Mouse (Mus musculus) heart, adult 11 months (tissue): ENCODE data around the gene Cracr2b.
"Not testable (repeated sequence)": the region's sequence is repeated elsewhere in the genome, so short reads cannot be mapped to it uniquely, and the experiment has no call there.

Source experiments
- DNase-seq: peaks from one replicate; pipeline ENCODE4 v3.0.0; 2022

Cracr2b gene

GRCm38 (mm10) chr7:141433517-141434400 lies 27.1 kb upstream of the Cracr2b start:
- DNase-seq = peak; percentile 95

- peak; percentile 97 for DNase-seq
Measured at GRCm38 (mm10) chr7:141434464-141434863, 26.4 kb upstream of the Cracr2b start.

GRCm38 (mm10) chr7:141435129-141435855 lies 25.6 kb upstream of the Cracr2b start:
- DNase-seq = peak; percentile 98

- DNase-seq = peak; percentile 89
Measured at GRCm38 (mm10) chr7:141435856-141436522, 24.9 kb upstream of the Cracr2b start.

- peak; percentile 90 for DNase-seq
Measured at GRCm38 (mm10) chr7:141436523-141436892, 24.4 kb upstream of the Cracr2b start.

GRCm38 (mm10) chr7:141437178-141438120 lies 23.4 kb upstream of the Cracr2b start, which contains the start of gene Slc25a22:
Gene Slc25a22, minus strand, starts transcription at chr7:141437892.
- DNase-seq = peak; percentile 99

GRCm38 (mm10) chr7:141438201-141438968 lies 22.5 kb upstream of the Cracr2b start:
- peak; percentile 91 for DNase-seq

GRCm38 (mm10) chr7:141439140-141439679 lies 21.7 kb upstream of the Cracr2b start:
- peak; percentile 84 for DNase-seq

- peak; percentile 92 for DNase-seq
Measured at GRCm38 (mm10) chr7:141439811-141440210, 21.1 kb upstream of the Cracr2b start.

GRCm38 (mm10) chr7:141440613-141441012 lies 20.3 kb upstream of the Cracr2b start:
- DNase-seq = peak; percentile 96

GRCm38 (mm10) chr7:141441460-141441859 lies 19.4 kb upstream of the Cracr2b start:
- peak; percentile 93 for DNase-seq

- peak; percentile 92 for DNase-seq
Measured at GRCm38 (mm10) chr7:141442199-141442598, 18.7 kb upstream of the Cracr2b start.

- DNase-seq = peak; percentile 95
Measured at GRCm38 (mm10) chr7:141443081-141443821, 17.6 kb upstream of the Cracr2b start.

GRCm38 (mm10) chr7:141443828-141444237 lies 17.1 kb upstream of the Cracr2b start, which contains the start of gene Pidd1:
Gene Pidd1, minus strand, starts transcription at chr7:141444025.
- DNase-seq = peak; percentile 97

- not testable (repeated sequence) for DNase-seq
Measured at GRCm38 (mm10) chr7:141446374-141446773, 14.5 kb upstream of the Cracr2b start.

- peak; percentile 99 for DNase-seq
Measured at GRCm38 (mm10) chr7:141447110-141447991, 13.5 kb upstream of the Cracr2b start, which contains the start of gene Rplp2. Gene Rplp2, plus strand, starts transcription at chr7:141447370.

GRCm38 (mm10) chr7:141451928-141452327 lies 9.0 kb upstream of the Cracr2b start:
- peak; percentile 92 for DNase-seq

GRCm38 (mm10) chr7:141453636-141454035 lies 7.3 kb upstream of the Cracr2b start:
- no peak for DNase-seq
